ENCODE assay signal across 8 mouse cellular contexts in genomic region chr7:45865925-45866910, GRCm38 (mm10). TPM values are rescaled to one million over a fixed set of nuclear protein-coding genes. Genes with fewer than 3 reads are reported as not detected.
DNase-seq lines count a peak whose midpoint lies in the region; ATAC-seq and TF ChIP-seq lines count a peak whose summit lies in the region.

No protein-coding gene starts in this region.

- peaks cover 33% of the 10 kb centered on the region for H3K4me1 ChIP-seq in embryonic facial prominence, embryonic 14.5 days (ENCODE audit: control insufficient read depth, insufficient read depth, low read length)
- H3K4me1 ChIP-seq in heart, embryonic 11.5 days (ENCODE audit: control insufficient read depth, insufficient read depth, low read length), result peaks cover 17% of the 10 kb centered on the region; the same call in 1 of the 2 replicates
- H3K4me1 ChIP-seq in kidney, embryonic 15.5 days, result peaks cover 47% of the 10 kb centered on the region
- peaks cover 45% of the 10 kb centered on the region for H3K4me1 ChIP-seq in limb, embryonic 15.5 days
- peaks cover 15% of the 10 kb centered on the region for H3K4me1 ChIP-seq in midbrain, postnatal 0 days (ENCODE audit: insufficient read depth, low read length)

- H3K4me3 ChIP-seq in embryonic facial prominence, embryonic 14.5 days (ENCODE audit: low read depth, low read length), result peak overlapping the region; percentile 79
- peak overlapping the region; percentile 66 for H3K4me3 ChIP-seq in heart, embryonic 11.5 days (ENCODE audit: low read depth, low read length)
- peak overlapping the region; percentile 73 for H3K4me3 ChIP-seq in kidney, embryonic 15.5 days (replicated peaks)
- H3K4me3 ChIP-seq in limb, embryonic 15.5 days, result peak overlapping the region; percentile 78
- peak overlapping the region; percentile 71 for H3K4me3 ChIP-seq in midbrain, postnatal 0 days (ENCODE audit: low read depth, low read length)

- peak overlapping the region; percentile 87 for H3K4me2 ChIP-seq in embryonic facial prominence, embryonic 14.5 days (ENCODE audit: low read depth, low read length)
- peak overlapping the region; percentile 87 for H3K4me2 ChIP-seq in heart, embryonic 11.5 days
- peak overlapping the region; percentile 94 for H3K4me2 ChIP-seq in kidney, embryonic 15.5 days
- H3K4me2 ChIP-seq in limb, embryonic 15.5 days, result peak overlapping the region; percentile 76
- H3K4me2 ChIP-seq in midbrain, postnatal 0 days (ENCODE audit: low read depth, low read length, poor library complexity, severe bottlenecking), result peak overlapping the region; percentile 88

- peak; percentile 79 for ATAC-seq in embryonic facial prominence, embryonic 14.5 days (ENCODE audit: low read depth)
- peak; percentile 69 for ATAC-seq in heart, embryonic 11.5 days (replicated peaks; ENCODE audit: insufficient number of reproducible peaks, low FRiP score, low TSS enrichment)
- peak; percentile 73 for ATAC-seq in kidney, embryonic 15.5 days (replicated peaks; ENCODE audit: low FRiP score)
- ATAC-seq in limb, embryonic 15.5 days (ENCODE audit: insufficient number of reproducible peaks, low FRiP score, low TSS enrichment, low read depth), result peak; percentile 73
- peak; percentile 62 for ATAC-seq in midbrain, postnatal 0 days (ENCODE audit: low FRiP score)

- no peak for TF ChIP-seq CTCF in midbrain, postnatal 0 days (IDR thresholded peaks at IDR 0.05)

- WGBS in embryonic facial prominence, embryonic 14.5 days, result under 1% methylated on average over 68 of the region's 117 CpGs
- under 1% methylated on average over 102 of the region's 117 CpGs for WGBS in heart, embryonic 11.5 days (ENCODE audit: insufficient replicate concordance)
- WGBS in kidney, embryonic 15.5 days, result under 1% methylated on average over 114 of the region's 117 CpGs
- WGBS in limb, embryonic 15.5 days, result 1% methylated on average over 102 of the region's 117 CpGs
- 1% methylated on average over 110 of the region's 117 CpGs for WGBS in midbrain, postnatal 0 days

- H3K9me3 ChIP-seq in embryonic facial prominence, embryonic 14.5 days (ENCODE audit: control insufficient read depth, low read length), result no peaks in the 10 kb centered on the region
- no peaks in the 10 kb centered on the region for H3K9me3 ChIP-seq in heart, embryonic 11.5 days (replicated peaks; ENCODE audit: control insufficient read depth, low read length)
- H3K9me3 ChIP-seq in kidney, embryonic 15.5 days (replicated peaks), result no peaks in the 10 kb centered on the region
- H3K9me3 ChIP-seq in limb, embryonic 15.5 days, result no peaks in the 10 kb centered on the region
- no peaks in the 10 kb centered on the region for H3K9me3 ChIP-seq in midbrain, postnatal 0 days (ENCODE audit: low read length)

- H3K9ac ChIP-seq in embryonic facial prominence, embryonic 14.5 days (ENCODE audit: low read depth, low read length), result peak overlapping the region; percentile 94
- H3K9ac ChIP-seq in heart, embryonic 11.5 days (ENCODE audit: low read depth, low read length), result peak overlapping the region; percentile 83
- H3K9ac ChIP-seq in kidney, embryonic 15.5 days, result peak overlapping the region; percentile 91
- H3K9ac ChIP-seq in limb, embryonic 15.5 days, result peak overlapping the region; percentile 82
- peak overlapping the region; percentile 91 for H3K9ac ChIP-seq in midbrain, postnatal 0 days (replicated peaks; ENCODE audit: low read length, poor library complexity, severe bottlenecking)

- no peaks in the 10 kb centered on the region for H3K36me3 ChIP-seq in embryonic facial prominence, embryonic 14.5 days (ENCODE audit: control insufficient read depth, insufficient read depth, low read length)
- no peaks in the 10 kb centered on the region for H3K36me3 ChIP-seq in heart, embryonic 11.5 days (ENCODE audit: control insufficient read depth, insufficient read depth, low read length)
- no peaks in the 10 kb centered on the region for H3K36me3 ChIP-seq in kidney, embryonic 15.5 days
- H3K36me3 ChIP-seq in limb, embryonic 15.5 days, result no peaks in the 10 kb centered on the region
- peaks cover 5% of the 10 kb centered on the region; the same call in 1 of the 2 replicates for H3K36me3 ChIP-seq in midbrain, postnatal 0 days (ENCODE audit: insufficient read depth, low read length)

- peak; percentile 95 for DNase-seq in A20 (ENCODE audit: low read depth, low spot score)
- peak; percentile 86 to 91 for DNase-seq in adrenal gland, postnatal 4 days (ENCODE audit: low spot score in 2 of 2)
- peak; percentile 96 for DNase-seq in embryonic facial prominence, embryonic 14.5 days (ENCODE audit: low spot score)
- peak; percentile 96 for DNase-seq in midbrain, postnatal 0 days (ENCODE audit: low spot score)
- DNase-seq in spleen, postnatal 10 days (ENCODE audit: low spot score in 2 of 2), result peak; percentile 69 to 91

- peak overlapping the region; percentile 75 for H3K27ac ChIP-seq in embryonic facial prominence, embryonic 14.5 days (replicated peaks; ENCODE audit: low read depth, low read length)
- 0 out of 2 replicates have a peak overlapping the region, but pooled peaks have one; percentile 41 for H3K27ac ChIP-seq in heart, embryonic 11.5 days (ENCODE audit: low read depth, low read length)
- peak overlapping the region; percentile 77 for H3K27ac ChIP-seq in kidney, embryonic 15.5 days
- peak overlapping the region; percentile 85 for H3K27ac ChIP-seq in limb, embryonic 15.5 days
- peak overlapping the region; percentile 69 for H3K27ac ChIP-seq in midbrain, postnatal 0 days (ENCODE audit: low read depth, low read length)

- H3K27me3 ChIP-seq in embryonic facial prominence, embryonic 14.5 days (replicated peaks; ENCODE audit: control insufficient read depth, insufficient read depth, low read length), result peaks cover 34% of the 10 kb centered on the region
- peaks cover 58% of the 10 kb centered on the region for H3K27me3 ChIP-seq in heart, embryonic 11.5 days (ENCODE audit: control insufficient read depth, insufficient read depth, low read length)
- H3K27me3 ChIP-seq in kidney, embryonic 15.5 days, result peaks cover 54% of the 10 kb centered on the region
- H3K27me3 ChIP-seq in limb, embryonic 15.5 days, result peaks cover 37% of the 10 kb centered on the region
- H3K27me3 ChIP-seq in midbrain, postnatal 0 days (ENCODE audit: insufficient read depth, low read length), result peaks cover 4% of the 10 kb centered on the region; the same call in 1 of the 2 replicates

RNA-seq across cellular contexts. Expression of gene Kdelr1, which starts 6.4 kb away (rescaled TPM):
- total RNA-seq in adrenal gland, postnatal 4 days (2021), result 100 to 1,000 TPM; 147 to 148 TPM
- 147 and 155 TPM in 2 replicates for polyA plus RNA-seq in embryonic facial prominence, embryonic 14.5 days (2014; fragmentation: Nextera tagmentation; extraction: Ambion mirVana)
- 76.0 and 115 TPM in 2 replicates for polyA plus RNA-seq in heart, embryonic 11.5 days (2014; fragmentation: Nextera tagmentation; extraction: Ambion mirVana)
- polyA plus RNA-seq in kidney, embryonic 15.5 days (2015; fragmentation: Nextera tagmentation; extraction: Ambion mirVana), result 83.8 and 89.1 TPM in 2 replicates
- 79.4 and 97.8 TPM in 2 replicates for polyA plus RNA-seq in limb, embryonic 15.5 days (2015; fragmentation: Nextera tagmentation; extraction: Ambion mirVana)
- total RNA-seq in midbrain, postnatal 0 days (2014; rRNA removed), result 170 and 207 TPM in 2 replicates
- 52.0 and 54.8 TPM in 2 replicates for polyA plus RNA-seq in midbrain, postnatal 0 days (2015; fragmentation: Nextera tagmentation; extraction: Ambion mirVana)

RNA-seq across cellular contexts. Expression of gene Grin2d, which starts 12.0 kb away (rescaled TPM):
- 1 to 10 TPM; 2.0 to 2.1 TPM for total RNA-seq in adrenal gland, postnatal 4 days (2021)
- polyA plus RNA-seq in embryonic facial prominence, embryonic 14.5 days (2014; fragmentation: Nextera tagmentation; extraction: Ambion mirVana), result 0.63 and 1.0 TPM in 2 replicates
- 0.11 TPM in 2 replicates for polyA plus RNA-seq in heart, embryonic 11.5 days (2014; fragmentation: Nextera tagmentation; extraction: Ambion mirVana)
- polyA plus RNA-seq in kidney, embryonic 15.5 days (2015; fragmentation: Nextera tagmentation; extraction: Ambion mirVana), result 0.42 and 0.47 TPM in 2 replicates
- polyA plus RNA-seq in limb, embryonic 15.5 days (2015; fragmentation: Nextera tagmentation; extraction: Ambion mirVana), result 0.48 and 0.68 TPM in 2 replicates
- 51.6 and 51.7 TPM in 2 replicates for total RNA-seq in midbrain, postnatal 0 days (2014; rRNA removed)
- polyA plus RNA-seq in midbrain, postnatal 0 days (2015; fragmentation: Nextera tagmentation; extraction: Ambion mirVana), result 5.4 and 6.6 TPM in 2 replicates

RNA-seq across cellular contexts. Expression of gene Syngr4, which starts 30.3 kb away (rescaled TPM):
- under 1 TPM; 0.79 to 0.95 TPM for total RNA-seq in adrenal gland, postnatal 4 days (2021)
- polyA plus RNA-seq in embryonic facial prominence, embryonic 14.5 days (2014; fragmentation: Nextera tagmentation; extraction: Ambion mirVana), result 0.68 and 0.87 TPM in 2 replicates
- 0.54 and 1.3 TPM in 2 replicates for polyA plus RNA-seq in heart, embryonic 11.5 days (2014; fragmentation: Nextera tagmentation; extraction: Ambion mirVana)
- polyA plus RNA-seq in kidney, embryonic 15.5 days (2015; fragmentation: Nextera tagmentation; extraction: Ambion mirVana), result 0.93 and 1.1 TPM in 2 replicates
- 0.49 and 0.86 TPM in 2 replicates for polyA plus RNA-seq in limb, embryonic 15.5 days (2015; fragmentation: Nextera tagmentation; extraction: Ambion mirVana)
- total RNA-seq in midbrain, postnatal 0 days (2014; rRNA removed), result 0.38 TPM in 1 of 2 replicates, not detected in the other
- 0.25 and 0.30 TPM in 2 replicates for polyA plus RNA-seq in midbrain, postnatal 0 days (2015; fragmentation: Nextera tagmentation; extraction: Ambion mirVana)

RNA-seq across cellular contexts. Expression of gene Tmem143, which starts 30.5 kb away (rescaled TPM):
- total RNA-seq in adrenal gland, postnatal 4 days (2021), result 10 to 100 TPM; 30.2 to 33.3 TPM
- polyA plus RNA-seq in embryonic facial prominence, embryonic 14.5 days (2014; fragmentation: Nextera tagmentation; extraction: Ambion mirVana), result 3.9 and 5.8 TPM in 2 replicates
- 5.5 and 5.8 TPM in 2 replicates for polyA plus RNA-seq in heart, embryonic 11.5 days (2014; fragmentation: Nextera tagmentation; extraction: Ambion mirVana)
- polyA plus RNA-seq in kidney, embryonic 15.5 days (2015; fragmentation: Nextera tagmentation; extraction: Ambion mirVana), result 6.2 and 6.5 TPM in 2 replicates
- polyA plus RNA-seq in limb, embryonic 15.5 days (2015; fragmentation: Nextera tagmentation; extraction: Ambion mirVana), result 4.4 and 5.5 TPM in 2 replicates
- 27.4 and 41.6 TPM in 2 replicates for total RNA-seq in midbrain, postnatal 0 days (2014; rRNA removed)
- polyA plus RNA-seq in midbrain, postnatal 0 days (2015; fragmentation: Nextera tagmentation; extraction: Ambion mirVana), result 5.5 and 5.6 TPM in 2 replicates

RNA-seq across cellular contexts. Expression of gene Grwd1, which starts 35.5 kb away (rescaled TPM):
- total RNA-seq in adrenal gland, postnatal 4 days (2021), result 10 to 100 TPM; 28.2 to 28.3 TPM
- polyA plus RNA-seq in embryonic facial prominence, embryonic 14.5 days (2014; fragmentation: Nextera tagmentation; extraction: Ambion mirVana), result 53.9 and 60.5 TPM in 2 replicates
- 48.7 and 49.8 TPM in 2 replicates for polyA plus RNA-seq in heart, embryonic 11.5 days (2014; fragmentation: Nextera tagmentation; extraction: Ambion mirVana)
- polyA plus RNA-seq in kidney, embryonic 15.5 days (2015; fragmentation: Nextera tagmentation; extraction: Ambion mirVana), result 82.5 and 86.3 TPM in 2 replicates
- polyA plus RNA-seq in limb, embryonic 15.5 days (2015; fragmentation: Nextera tagmentation; extraction: Ambion mirVana), result 56.3 and 59.3 TPM in 2 replicates
- 31.3 and 34.2 TPM in 2 replicates for total RNA-seq in midbrain, postnatal 0 days (2014; rRNA removed)
- 48.7 and 52.9 TPM in 2 replicates for polyA plus RNA-seq in midbrain, postnatal 0 days (2015; fragmentation: Nextera tagmentation; extraction: Ambion mirVana)

Comparison
In these comparisons a context has a peak if more than half of its experiments do, and no peak if none do; other contexts are left out.
1. Peak in every context shown above with its lines: DNase-seq, ATAC-seq, H3K4me3 ChIP-seq and H3K27ac ChIP-seq.